Mouse (Mus musculus): ENCODE data around the gene Tmem39a. TPM values are rescaled to one million over a fixed set of nuclear protein-coding genes. Genes with fewer than 3 reads are reported as not detected.

Gene Tmem39a
- polyA plus RNA-seq, 1 experiment from 2014 or later: 31.0 TPM

DNA sequence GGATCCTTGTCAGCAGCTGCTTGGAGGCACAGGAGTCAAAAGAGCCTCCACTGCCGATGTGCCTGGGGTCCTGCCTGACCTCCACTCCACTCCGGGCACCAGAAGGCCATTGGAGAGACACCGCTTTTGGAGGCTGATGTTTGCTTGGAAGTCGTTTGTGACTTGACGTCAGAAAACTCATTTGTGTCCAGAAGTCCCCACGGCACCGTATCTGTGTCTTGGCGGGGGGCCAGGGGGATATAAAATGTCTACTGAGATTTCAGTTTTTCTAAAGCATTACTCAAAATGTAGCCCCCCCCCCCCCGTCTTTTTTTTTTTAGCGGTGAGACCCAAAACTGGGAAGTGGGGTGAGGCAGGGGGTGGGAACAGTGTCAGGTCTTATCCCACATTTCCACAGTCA is 78.6 kb downstream of the Tmem39a start:
- no peak overlapping the region for H3K9ac ChIP-seq (ENCODE audit: low read depth, low read length)
- no peaks in the 10 kb centered on the region for H3K27me3 ChIP-seq (ENCODE audit: control insufficient read depth, insufficient read depth, low read depth, low read length)
- no peaks in the 10 kb centered on the region for H3K9me3 ChIP-seq (replicated peaks; ENCODE audit: control insufficient read depth, low read length)
- no peak for ATAC-seq (ENCODE audit: low read depth)
- H3K27ac ChIP-seq (ENCODE audit: low read length): no peak overlapping the region
- no peaks in the 10 kb centered on the region for H3K4me1 ChIP-seq (ENCODE audit: control insufficient read depth, low read depth, low read length)
- H3K4me2 ChIP-seq (ENCODE audit: low read depth, low read length): no peak overlapping the region
- no peak overlapping the region for H3K4me3 ChIP-seq (ENCODE audit: low read depth, low read length)
- WGBS (ENCODE audit: insufficient replicate concordance): 60% methylated on average over 10 of the region's 10 CpGs
- no peaks in the 10 kb centered on the region for H3K36me3 ChIP-seq (ENCODE audit: control insufficient read depth, insufficient read depth)

Other genes starting within 250 kb of the Tmem39a start
- gene Maats1, start 216.6 kb upstream of the Tmem39a start, polyA plus RNA-seq (2015; fragmentation: Nextera tagmentation; extraction: Ambion mirVana): 0.06 TPM in 1 of 2 replicates, not detected in the other
- 209 and 258 TPM in 2 replicates for gene Cox17, start 211.7 kb upstream of the Tmem39a start, polyA plus RNA-seq (2015; fragmentation: Nextera tagmentation; extraction: Ambion mirVana)
- gene Gm21987, start 211.7 kb upstream of the Tmem39a start, polyA plus RNA-seq (2015; fragmentation: Nextera tagmentation; extraction: Ambion mirVana): not detected in 2 replicates
- 21.8 and 26.4 TPM in 2 replicates for gene Popdc2, start 196.5 kb upstream of the Tmem39a start, polyA plus RNA-seq (2015; fragmentation: Nextera tagmentation; extraction: Ambion mirVana)
- 34.8 and 40.4 TPM in 2 replicates for gene Pla1a, start 125.6 kb upstream of the Tmem39a start, polyA plus RNA-seq (2015; fragmentation: Nextera tagmentation; extraction: Ambion mirVana)
- 28.8 and 31.0 TPM in 2 replicates for gene Adprh, start 106.0 kb upstream of the Tmem39a start, polyA plus RNA-seq (2015; fragmentation: Nextera tagmentation; extraction: Ambion mirVana)
- 0.21 and 0.27 TPM in 2 replicates for gene Cd80, start 103.1 kb upstream of the Tmem39a start, polyA plus RNA-seq (2015; fragmentation: Nextera tagmentation; extraction: Ambion mirVana)
- gene Timmdc1, start 36.0 kb upstream of the Tmem39a start, polyA plus RNA-seq (2015; fragmentation: Nextera tagmentation; extraction: Ambion mirVana): 10.6 and 11.2 TPM in 2 replicates
- 6.5 and 7.2 TPM in 2 replicates for gene Poglut1, start 8.4 kb upstream of the Tmem39a start, polyA plus RNA-seq (2015; fragmentation: Nextera tagmentation; extraction: Ambion mirVana)
- 1.6 and 1.7 TPM in 2 replicates for gene Arhgap31, start 154.6 kb downstream of the Tmem39a start, polyA plus RNA-seq (2015; fragmentation: Nextera tagmentation; extraction: Ambion mirVana)
- gene B4galt4, start 183.6 kb downstream of the Tmem39a start, polyA plus RNA-seq (2015; fragmentation: Nextera tagmentation; extraction: Ambion mirVana): 2.6 and 2.9 TPM in 2 replicates
- 1.4 and 1.7 TPM in 2 replicates for gene Upk1b, start 241.6 kb downstream of the Tmem39a start, polyA plus RNA-seq (2015; fragmentation: Nextera tagmentation; extraction: Ambion mirVana)

Data from liver, embryonic 16.5 days (tissue).